Mouse (Mus musculus): ENCODE measurements around the gene 1700025C18Rik.

DNA sequence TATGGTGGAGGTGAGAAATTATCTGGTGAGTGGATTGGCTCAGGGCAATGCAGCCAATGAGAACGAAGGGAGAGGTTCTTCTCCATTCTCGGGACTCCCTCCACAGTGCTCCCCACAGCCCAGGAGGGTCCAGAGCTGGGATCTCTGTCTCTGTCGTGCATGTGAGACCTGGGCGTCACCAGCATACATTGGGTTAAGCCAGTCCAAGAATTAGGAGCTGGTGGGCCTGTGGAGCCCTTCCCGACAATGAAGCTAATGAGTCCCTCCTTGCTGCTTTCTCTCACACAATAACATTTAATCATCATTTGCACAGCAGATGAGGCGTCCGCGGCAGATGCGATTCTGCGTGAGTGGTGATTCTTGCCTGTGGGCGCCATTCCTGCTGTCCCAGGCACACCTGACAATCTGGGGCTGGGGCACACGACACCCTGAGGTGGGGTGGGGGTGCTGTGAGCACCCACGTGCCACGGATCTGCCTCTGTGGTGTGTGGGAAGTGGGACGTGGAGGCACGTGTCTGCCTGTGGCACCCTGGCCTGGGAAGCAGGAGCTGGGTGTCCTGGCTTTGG, 15.0 kb upstream of the 1700025C18Rik start:
- no peak for TF ChIP-seq CTCF (IDR thresholded peaks at IDR 0.05; ENCODE audit: insufficient read depth, low read depth, low read length)
- TF ChIP-seq POLR2A (IDR thresholded peaks at IDR 0.05; ENCODE audit: insufficient read depth, low read depth, low read length) = no peak

Measured in olfactory bulb, adult 2 months (tissue).